Mouse (Mus musculus) stomach, postnatal 0 days (tissue): ENCODE results near the gene Tubb4b. TPM values are rescaled to one million over a fixed set of nuclear protein-coding genes. Genes with fewer than 3 reads are reported as not detected.

Source experiments
- ATAC-seq: fragments of 200-750 bp; cut with Nextera tagmentation; 2 replicates; pipeline ENCODE4 v1.8.0; 2017; ENCODE audit not compliant: low FRiP score, low TSS enrichment
- DNase-seq: peaks from one replicate; pipeline ENCODE4 v3.0.0-alpha.2; 2016; ENCODE audit warnings: low spot score
- H3K27ac ChIP-seq: fragments of 300-500 bp; sonication (generic); replicated peaks from 2 replicates; pipeline ENCODE4 v1.5.1; 2014; ENCODE audit warnings: mild to moderate bottlenecking, control low read depth
- H3K27me3 ChIP-seq: fragments of 300-500 bp; sonication (generic); 2 replicates; pipeline ENCODE4 v1.6.1; 2014; ENCODE audit warnings: low read length; ENCODE audit not compliant: control insufficient read depth, insufficient read depth
- H3K36me3 ChIP-seq: fragments of 300-500 bp; sonication (generic); 2 replicates; pipeline ENCODE4 v1.6.1; 2014; ENCODE audit warnings: low read length, mixed read lengths; ENCODE audit not compliant: control insufficient read depth, insufficient read depth
- H3K4me1 ChIP-seq: fragments of 300-500 bp; sonication (generic); replicated peaks from 2 replicates; pipeline ENCODE4 v1.6.1; 2014; ENCODE audit warnings: antibody characterized with exemption; ENCODE audit not compliant: control insufficient read depth, insufficient read depth
- H3K4me2 ChIP-seq: fragments of 300-500 bp; sonication (generic); replicated peaks from 2 replicates; pipeline ENCODE4 v1.6.1; 2014; ENCODE audit warnings: low read depth, mild to moderate bottlenecking, control low read depth, moderate library complexity
- H3K4me3 ChIP-seq: fragments of 300-500 bp; sonication (generic); 2 replicates; pipeline ENCODE4 v1.5.1; 2014; ENCODE audit warnings: low read depth, low read length, control low read depth
- H3K9ac ChIP-seq: fragments of 300-500 bp; sonication (generic); 2 replicates; pipeline ENCODE4 v1.6.1; 2014; ENCODE audit warnings: mild to moderate bottlenecking, low read length, control low read depth, mixed read lengths
- H3K9me3 ChIP-seq: fragments of 300-500 bp; sonication (generic); 2 replicates; pipeline ENCODE4 v1.6.1; 2016; ENCODE audit warnings: low read length; ENCODE audit not compliant: control insufficient read depth
- CTCF ChIP-seq: IDR thresholded peaks from 2 replicates; pipeline ENCODE4 v1.5.1; 2016; ENCODE audit warnings: antibody characterized with exemption, low read depth, mild to moderate bottlenecking, moderate library complexity
- EP300 ChIP-seq: optimal IDR thresholded peaks from 2 replicates; pipeline ENCODE3; 2016; ENCODE audit warnings: antibody characterized with exemption
- WGBS: fragments of 180-500 bp; shearing (Covaris S2); extraction: QIAGEN DNeasy Blood & Tissue Kit; methylation state at CpG from one replicate; pipeline ENCODE4 v1.1.7; 2014; 5-methylcytosine and 5-hydroxymethylcytosine counted together
- polyA plus RNA-seq: library from polyadenylated mRNA; unstranded; fragments of >200 nt; fragmentation: Nextera tagmentation; extraction: Ambion mirVana; gene quantifications from 2 replicates; pipeline ENCODE4 v1.2.1, GENCODE M21; 2015

The Tubb4b gene
- polyA plus RNA-seq, 1 experiment from 2014 or later: 486 TPM

DNA sequence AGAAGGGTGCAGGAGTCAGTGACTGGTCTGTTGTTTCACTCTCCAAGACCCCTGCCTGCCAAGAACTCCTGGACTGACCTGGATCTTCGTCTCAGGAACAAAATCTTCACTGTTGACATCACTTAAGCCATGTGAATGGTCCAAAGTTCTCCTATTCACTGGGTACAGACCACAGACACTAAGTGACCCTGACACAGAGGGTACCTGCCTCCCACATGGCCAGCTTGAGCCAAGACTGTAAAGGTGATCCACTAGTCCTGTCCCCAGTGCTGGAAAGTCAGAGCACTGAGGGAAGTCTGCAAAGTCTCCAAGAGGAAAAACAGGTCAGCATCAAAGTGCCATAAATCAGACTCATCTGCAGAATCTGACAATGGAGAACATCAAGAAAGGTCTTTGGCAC is 16.9 kb downstream of the Tubb4b start:
- 0 out of 2 replicates have a peak, but pooled peaks cover 2% of the 10 kb centered on the region for H3K4me1 ChIP-seq
- ATAC-seq (no peak), DNase-seq (no peak)
- TF ChIP-seq CTCF: no peak
- no peak for TF ChIP-seq EP300
- 80% methylated on average over 1 of the region's 1 CpGs for WGBS
- no peak overlapping the region for H3K4me3 ChIP-seq
- no peaks in the 10 kb centered on the region for H3K27me3 ChIP-seq
- H3K9ac ChIP-seq: no peak overlapping the region
- no peak overlapping the region for H3K4me2 ChIP-seq
- H3K36me3 ChIP-seq: peaks cover 32% of the 10 kb centered on the region
- H3K27ac ChIP-seq: no peak overlapping the region
- no peaks in the 10 kb centered on the region for H3K9me3 ChIP-seq

DNA sequence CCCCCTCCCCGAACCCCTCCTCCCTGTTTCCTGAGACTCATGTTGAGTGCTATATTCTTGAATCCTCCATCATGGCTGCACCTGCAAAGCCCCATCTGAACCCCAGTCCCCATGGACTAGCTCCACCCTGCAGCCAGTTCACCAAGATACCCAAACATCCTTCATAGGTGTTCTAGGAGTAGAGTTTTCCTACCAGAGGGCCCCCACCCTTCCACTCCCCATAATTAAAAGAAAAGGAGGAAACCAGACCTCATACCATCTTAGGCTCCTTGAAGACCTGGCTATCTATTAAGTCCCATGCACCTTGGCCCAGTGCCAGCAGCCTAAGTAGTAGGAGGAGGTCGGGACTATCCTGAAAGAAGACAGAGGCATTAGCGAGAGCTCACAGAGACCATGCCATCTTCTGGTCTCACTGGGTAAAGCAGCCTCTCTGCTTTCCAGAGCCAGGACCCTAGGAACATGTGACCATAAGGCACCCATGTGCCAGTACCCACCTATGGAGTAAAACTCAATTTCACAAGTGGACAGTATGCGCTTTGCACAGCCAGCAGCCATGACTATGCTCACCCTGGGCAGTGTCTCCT is 20.8 kb downstream of the Tubb4b start:
- H3K9me3 ChIP-seq: no peaks in the 10 kb centered on the region
- H3K9ac ChIP-seq: no peak overlapping the region
- DNase-seq: no peak
- TF ChIP-seq EP300 (no peak), CTCF (peak; percentile 49)
- H3K4me3 ChIP-seq: no peak overlapping the region
- no peak overlapping the region for H3K4me2 ChIP-seq
- 65% methylated on average over 4 of the region's 4 CpGs for WGBS
- H3K27me3 ChIP-seq: no peaks in the 10 kb centered on the region
- no peak overlapping the region for H3K27ac ChIP-seq
- no peaks in the 10 kb centered on the region for H3K4me1 ChIP-seq
- peaks cover 44% of the 10 kb centered on the region for H3K36me3 ChIP-seq
- no peak for ATAC-seq

DNA sequence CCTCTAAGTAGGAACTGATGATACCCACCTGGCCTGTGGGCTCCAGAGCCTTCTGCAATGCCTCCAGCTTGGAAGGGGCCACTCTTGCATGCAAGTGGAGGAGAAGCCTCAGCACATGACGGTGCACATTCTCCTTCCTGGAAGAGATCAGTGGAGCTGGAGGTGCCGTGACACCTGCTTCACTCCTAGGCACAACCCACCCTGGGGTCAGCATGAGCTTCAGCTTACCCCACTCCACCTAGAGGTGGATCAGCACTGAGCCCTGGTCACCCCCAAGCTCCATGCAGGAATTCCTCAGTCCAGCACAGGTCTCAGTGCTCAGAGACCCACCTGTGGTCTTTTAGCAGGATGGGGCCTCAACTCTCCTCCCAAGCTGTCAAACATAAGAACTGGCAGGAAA is 23.9 kb downstream of the Tubb4b start:
- Histone ChIP-seq H3K27me3 (no peaks in the 10 kb centered on the region), H3K36me3 (peaks cover 36% of the 10 kb centered on the region), H3K27ac (no peak overlapping the region), H3K4me3 (no peak overlapping the region), H3K9ac (no peak overlapping the region), H3K4me1 (no peaks in the 10 kb centered on the region; the same call in 1 of the 2 replicates), H3K4me2 (no peak overlapping the region), H3K9me3 (no peaks in the 10 kb centered on the region)
- DNase-seq: no peak
- ATAC-seq: no peak
- TF ChIP-seq CTCF: no peak
- no peak for TF ChIP-seq EP300
- 93% methylated on average over 2 of the region's 2 CpGs for WGBS

DNA sequence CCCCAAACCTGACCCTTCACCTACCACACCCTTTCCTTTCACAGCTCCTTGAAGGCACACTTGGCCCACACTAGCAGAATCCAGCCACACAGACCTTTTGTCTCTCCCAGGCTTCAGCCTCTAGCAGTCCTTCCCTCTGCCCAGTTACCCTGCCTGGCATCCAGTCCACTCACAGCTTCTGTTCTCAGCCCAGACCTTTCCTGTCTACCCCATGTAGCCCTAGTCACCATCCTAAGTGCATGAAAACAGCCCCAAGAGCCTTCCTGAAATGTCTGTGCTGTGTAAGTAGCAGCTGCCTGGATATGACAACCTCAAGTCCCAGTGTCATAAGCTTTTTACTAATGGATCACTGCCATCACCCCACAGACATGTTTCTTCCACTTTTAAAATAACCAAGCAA is 26.6 kb downstream of the Tubb4b start:
- ATAC-seq (no peak), DNase-seq (no peak)
- H3K36me3 ChIP-seq: peaks cover 16% of the 10 kb centered on the region; the same call in 1 of the 2 replicates
- TF ChIP-seq CTCF (no peak), EP300 (no peak)
- no peak overlapping the region for H3K4me3 ChIP-seq
- H3K9me3 ChIP-seq: no peaks in the 10 kb centered on the region
- no peaks in the 10 kb centered on the region for H3K27me3 ChIP-seq
- H3K4me2 ChIP-seq: no peak overlapping the region
- peaks cover 4% of the 10 kb centered on the region; the same call in 1 of the 2 replicates for H3K4me1 ChIP-seq
- H3K9ac ChIP-seq: no peak overlapping the region
- H3K27ac ChIP-seq: peak overlapping the region; percentile 93

GRCm38 (mm10) chr2:25197191-25197590 is 27.3 kb downstream of the Tubb4b start:
- peaks cover 4% of the 10 kb centered on the region; the same call in 1 of the 2 replicates for H3K4me1 ChIP-seq
- H3K36me3 ChIP-seq: peaks cover 12% of the 10 kb centered on the region; the same call in 1 of the 2 replicates
- WGBS: 28% methylated on average over 2 of the region's 2 CpGs
- TF ChIP-seq EP300 (no peak), CTCF (no peak)
- H3K9ac ChIP-seq: no peak overlapping the region
- peak overlapping the region; percentile 62 for H3K4me2 ChIP-seq
- no peaks in the 10 kb centered on the region for H3K27me3 ChIP-seq
- DNase-seq (peak; percentile 56), ATAC-seq (no peak)
- peak overlapping the region; percentile 93 for H3K27ac ChIP-seq
- H3K9me3 ChIP-seq: no peaks in the 10 kb centered on the region
- H3K4me3 ChIP-seq: peak overlapping the region; percentile 42

DNA sequence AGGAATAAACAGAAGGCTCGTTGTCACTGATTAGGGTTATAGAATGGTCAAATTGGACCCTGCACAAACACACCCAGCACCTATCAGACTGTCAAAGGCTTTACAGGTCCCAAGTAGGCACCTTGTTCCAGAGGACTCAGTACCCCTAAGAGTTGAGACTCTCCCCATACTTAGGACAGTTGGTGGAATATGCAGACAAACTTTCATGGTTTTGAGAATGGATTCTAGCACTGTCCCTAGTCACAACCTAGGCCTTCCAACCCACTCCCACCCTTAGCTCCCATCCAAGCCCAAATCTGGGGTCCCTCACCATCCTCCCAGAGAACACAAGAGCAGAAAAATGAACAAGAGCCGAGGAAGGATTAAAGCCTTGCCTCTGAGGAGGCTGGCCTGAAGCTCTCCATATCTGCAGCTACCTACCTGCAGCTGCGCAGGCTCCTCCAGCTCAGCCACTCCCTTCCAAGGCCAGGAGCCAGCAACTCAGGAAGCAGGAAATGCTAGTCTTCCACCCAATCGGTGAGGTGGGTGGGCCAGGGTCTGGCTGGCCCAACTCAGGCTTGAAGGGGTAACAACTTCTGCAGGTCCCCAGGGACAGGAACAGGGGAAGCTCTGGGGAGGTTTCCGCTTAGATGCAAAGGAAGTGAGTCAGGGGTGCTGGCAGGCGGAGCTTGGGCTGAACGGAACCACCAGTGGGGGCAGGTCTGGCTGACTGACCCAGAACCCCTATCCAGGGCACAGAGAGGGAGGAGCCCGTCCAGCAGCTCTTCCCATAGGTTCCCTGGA is 28.1 kb downstream of the Tubb4b start, which contains the start of gene Tor4a:
TSS of gene Tor4a (minus strand) at position 715 of the 783 bp plus-strand sequence.
- Histone ChIP-seq H3K27me3 (no peaks in the 10 kb centered on the region), H3K4me3 (peak within 1 kb of the TSS; percentile 42), H3K27ac (peak within 1 kb of the TSS; percentile 93), H3K9me3 (no peaks in the 10 kb centered on the region), H3K4me1 (peaks cover 4% of the 10 kb centered on the region; the same call in 1 of the 2 replicates), H3K4me2 (peak within 1 kb of the TSS; percentile 62), H3K9ac (peak within 1 kb of the TSS; percentile 65), H3K36me3 (peaks cover 12% of the 10 kb centered on the region; the same call in 1 of the 2 replicates)
- DNase-seq (peak; percentile 90), ATAC-seq (peak; percentile 83)
- TF ChIP-seq CTCF (no peak), EP300 (no peak)
- 8% methylated on average over 8 of the region's 8 CpGs for WGBS
